Mouse (Mus musculus) CH12.LX (cell line): ENCODE data around the gene Birc7. TPM values are rescaled to one million over a fixed set of nuclear protein-coding genes. Genes with fewer than 3 reads are reported as not detected.

Experiments
- DNase-seq: peaks from one replicate; pipeline ENCODE4 v3.0.0-alpha.2; 2013; ENCODE audit errors: extremely low read depth
- H3K27ac ChIP-seq: 2 replicates; pipeline ENCODE4 v1.5.1; 2012; ENCODE audit warnings: low read depth, mild to moderate bottlenecking, control low read depth, moderate library complexity; ENCODE audit not compliant: insufficient read depth
- H3K27me3 ChIP-seq: replicated peaks from 2 replicates; pipeline ENCODE3; 2012; ENCODE audit warnings: inconsistent platforms
- H3K36me3 ChIP-seq, 2 experiments: replicated peaks in 1 of 2; 2 replicates each; pipeline versions ENCODE3 to v1.6.1; 2012; ENCODE audit warnings: inconsistent platforms in 1 of 2, low read length in 1 of 2, mild to moderate bottlenecking in 1 of 2, mixed read lengths in 1 of 2, moderate library complexity in 1 of 2; ENCODE audit not compliant: control insufficient read depth in 1 of 2, insufficient read depth in 1 of 2
- H3K4me1 ChIP-seq, 2 experiments: 2 replicates each; pipeline ENCODE4 v1.6.1; 2012; ENCODE audit warnings: inconsistent platforms in 1 of 2, moderate library complexity in 1 of 2; ENCODE audit not compliant: insufficient read depth in 2 of 2, control insufficient read depth in 1 of 2
- H3K4me2 ChIP-seq: 2 replicates; pipeline ENCODE4 v1.6.1; 2012; ENCODE audit warnings: low read depth, mild to moderate bottlenecking, control low read depth; ENCODE audit not compliant: poor library complexity, insufficient read depth, severe bottlenecking
- H3K4me3 ChIP-seq, 3 experiments: fragments of 150-350 bp in 1 of 3; sonication (generic) in 1 of 3; replicated peaks in 1 of 3; 2 replicates each; pipeline versions ENCODE3 to v1.5.1; 2011 to 2012; ENCODE audit warnings: low read depth in 2 of 3, low read length in 2 of 3, mild to moderate bottlenecking in 2 of 3, moderate library complexity in 2 of 3, control low read depth in 1 of 3, improper control_type of control experiment in 1 of 3, inconsistent platforms in 1 of 3, mixed read lengths in 1 of 3; ENCODE audit not compliant: poor library complexity in 1 of 3
- H3K79me2 ChIP-seq: replicated peaks from 2 replicates; pipeline ENCODE4 v1.6.1; 2012; ENCODE audit warnings: mild to moderate bottlenecking, moderate library complexity; ENCODE audit not compliant: control insufficient read depth, poor library complexity, insufficient read depth, severe bottlenecking; ENCODE audit errors: extremely low read depth
- H3K9ac ChIP-seq: 2 replicates; pipeline ENCODE4 v1.6.1; 2012; ENCODE audit warnings: low read depth, mild to moderate bottlenecking, control low read depth, moderate library complexity; ENCODE audit not compliant: insufficient read depth
- H3K9me3 ChIP-seq: replicated peaks from 2 replicates; pipeline ENCODE3; 2012; ENCODE audit warnings: low read length, inconsistent platforms, mixed read lengths
- BHLHE40 ChIP-seq: IDR thresholded peaks from 2 replicates; pipeline ENCODE4 v1.6.1; 2011; ENCODE audit warnings: mild to moderate bottlenecking, low read depth, low read length, improper control_type of control experiment
- CTCF ChIP-seq, 2 experiments: IDR thresholded peaks in 1 of 2; conservative IDR thresholded peaks in 1 of 2; 2 replicates each; pipeline ENCODE4 v1.5.1; 2011 to 2012; ENCODE audit warnings: low read depth in 2 of 2, low read length in 2 of 2, improper control_type of control experiment in 1 of 2, inconsistent platforms in 1 of 2, mild to moderate bottlenecking in 1 of 2, moderate library complexity in 1 of 2
- ETS1 ChIP-seq: conservative IDR thresholded peaks from 2 replicates; pipeline ENCODE4 v1.6.1; 2012; ENCODE audit warnings: low read depth, mild to moderate bottlenecking, inconsistent platforms, low read length, improper control_type of control experiment, moderate library complexity
- JUN ChIP-seq: IDR thresholded peaks from 2 replicates; pipeline ENCODE4 v1.6.1; 2011; ENCODE audit warnings: low read depth, mild to moderate bottlenecking, low read length, improper control_type of control experiment, moderate library complexity; ENCODE audit not compliant: insufficient read depth
- JUND ChIP-seq: conservative IDR thresholded peaks from 2 replicates; pipeline ENCODE4 v1.6.1; 2011; ENCODE audit warnings: low read depth, low read length, improper control_type of control experiment
- MAZ ChIP-seq: IDR thresholded peaks from 2 replicates; pipeline ENCODE4 v1.6.1; 2012; ENCODE audit warnings: low read depth, mild to moderate bottlenecking, inconsistent platforms, low read length, improper control_type of control experiment, moderate library complexity
- MEF2A ChIP-seq: IDR thresholded peaks from 2 replicates; pipeline ENCODE4 v1.6.1; 2014; ENCODE audit warnings: low read depth, mild to moderate bottlenecking, inconsistent platforms, low read length, improper control_type of control experiment, borderline replicate concordance
- MXI1 ChIP-seq: IDR thresholded peaks from 2 replicates; pipeline ENCODE4 v1.6.1; 2011; ENCODE audit warnings: mild to moderate bottlenecking, low read depth, low read length, improper control_type of control experiment
- MYC ChIP-seq: IDR thresholded peaks from 2 replicates; pipeline ENCODE4 v1.6.1; 2011; ENCODE audit warnings: low read depth, mild to moderate bottlenecking, improper control_type of control experiment, low read length
- NELFE ChIP-seq: IDR thresholded peaks from 2 replicates; pipeline ENCODE4 v1.6.1; 2011; ENCODE audit warnings: low read depth, low read length, improper control_type of control experiment
- NRF1 ChIP-seq: IDR thresholded peaks from 2 replicates; pipeline ENCODE4 v1.6.1; 2014; ENCODE audit warnings: low read depth, mild to moderate bottlenecking, inconsistent platforms, low read length, improper control_type of control experiment, moderate library complexity
- POLR2A ChIP-seq: IDR thresholded peaks from 2 replicates; pipeline ENCODE4 v1.6.1; 2011; ENCODE audit warnings: low read depth, mild to moderate bottlenecking, improper control_type of control experiment, low read length
- SIN3A ChIP-seq: IDR thresholded peaks from 2 replicates; pipeline ENCODE4 v1.6.1; 2012; ENCODE audit warnings: low read length, improper control_type of control experiment, inconsistent platforms
- SMC3 ChIP-seq: IDR thresholded peaks from 2 replicates; pipeline ENCODE4 v1.6.1; 2011; ENCODE audit warnings: low read depth, low read length, improper control_type of control experiment
- ZC3H11A ChIP-seq: IDR thresholded peaks from 2 replicates; pipeline ENCODE4 v1.6.1; 2012; ENCODE audit warnings: low read depth, mild to moderate bottlenecking, inconsistent platforms, low read length, improper control_type of control experiment
- ZMIZ1 ChIP-seq: IDR thresholded peaks from 2 replicates; pipeline ENCODE4 v1.6.1; 2012; ENCODE audit warnings: low read depth, mild to moderate bottlenecking, inconsistent platforms, low read length, improper control_type of control experiment
- ZNF384 ChIP-seq: IDR thresholded peaks from 2 replicates; pipeline ENCODE4 v1.6.1; 2012; ENCODE audit warnings: low read depth, low read length, improper control_type of control experiment, inconsistent platforms
- dilution Hi-C: fragments of 300-500 bp; cut with MboI; formaldehyde crosslinking; loops from 2 replicates; pipeline ENCODE4 v1.14.3; 2020; ENCODE audit warnings: low sequenced_read_pairs; ENCODE audit not compliant: extremely low pct_unique_long_range_greater_than_20kb, extremely low pct_ligation_motif_present
- in situ Hi-C: fragments of 300-500 bp; cut with MboI; formaldehyde crosslinking; loops from 3 replicates; pipeline ENCODE4 v1.14.3; 2019; ENCODE audit warnings: low sequenced_read_pairs, low pct_ligation_motif_present, low pct_unique_long_range_greater_than_20kb, mixed read lengths
- polyA plus RNA-seq: library from polyadenylated mRNA; unstranded; fragments of >175 nt; gene quantifications from 2 replicates; pipeline ENCODE4 v1.2.1, GENCODE M21; 2012; ENCODE audit warnings: low read depth; ENCODE audit not compliant: insufficient read length
- total RNA-seq, 2 experiments: library from RNA; depleted of rRNA; stranded (reverse); fragments of 300-350 nt in 1 of 2; fragments of >200 nt in 1 of 2; gene quantifications; 2 replicates each; pipeline ENCODE4 v1.2.3; 2012 to 2014

Gene Birc7
- total and polyA plus RNA-seq, 3 experiments: not detected

DNA sequence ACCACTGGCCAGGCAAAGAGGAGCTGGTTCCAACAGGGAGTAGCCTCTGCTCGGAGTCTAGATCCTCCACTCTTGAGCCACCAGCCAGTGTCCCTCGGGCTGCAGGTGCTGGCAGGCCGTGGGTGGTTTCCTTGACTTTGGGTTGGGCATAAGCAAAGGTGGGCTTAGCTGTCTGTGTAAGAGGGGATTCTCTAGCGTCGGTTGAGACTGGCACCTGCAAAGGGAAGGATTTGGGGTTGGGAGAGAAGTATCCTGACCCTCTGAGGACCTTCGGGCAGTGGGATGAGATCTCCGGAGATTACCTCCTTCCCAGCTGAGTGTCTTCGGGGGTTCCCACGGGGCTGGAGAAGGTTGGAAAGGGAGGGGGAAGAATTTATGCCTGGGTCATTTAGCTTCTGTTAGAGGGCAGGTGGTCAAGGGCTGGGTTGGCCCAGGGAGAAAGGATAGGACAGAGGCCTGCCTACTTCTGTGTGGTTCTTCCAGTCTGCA, 36.9 kb upstream of the Birc7 start:
- DNase-seq: no peak
- peaks cover 43% of the 10 kb centered on the region for H3K9me3 ChIP-seq
- no peaks in the 10 kb centered on the region for H3K36me3 ChIP-seq
- no peaks in the 10 kb centered on the region for H3K4me1 ChIP-seq
- TF ChIP-seq ZNF384 (no peak), MAZ (no peak), JUN (no peak), SMC3 (no peak), ZC3H11A (no peak)
- TF ChIP-seq, all 38 proteins: peak for 0
- Histone ChIP-seq H3K79me2 (no peaks in the 10 kb centered on the region), H3K27me3 (peaks cover 40% of the 10 kb centered on the region), H3K4me3 (no peak overlapping the region), H3K27ac (no peak overlapping the region), H3K4me2 (no peak overlapping the region), H3K9ac (no peak overlapping the region)
- in situ Hi-C loops: no loop called here
- dilution Hi-C loops: no loop called here

DNA sequence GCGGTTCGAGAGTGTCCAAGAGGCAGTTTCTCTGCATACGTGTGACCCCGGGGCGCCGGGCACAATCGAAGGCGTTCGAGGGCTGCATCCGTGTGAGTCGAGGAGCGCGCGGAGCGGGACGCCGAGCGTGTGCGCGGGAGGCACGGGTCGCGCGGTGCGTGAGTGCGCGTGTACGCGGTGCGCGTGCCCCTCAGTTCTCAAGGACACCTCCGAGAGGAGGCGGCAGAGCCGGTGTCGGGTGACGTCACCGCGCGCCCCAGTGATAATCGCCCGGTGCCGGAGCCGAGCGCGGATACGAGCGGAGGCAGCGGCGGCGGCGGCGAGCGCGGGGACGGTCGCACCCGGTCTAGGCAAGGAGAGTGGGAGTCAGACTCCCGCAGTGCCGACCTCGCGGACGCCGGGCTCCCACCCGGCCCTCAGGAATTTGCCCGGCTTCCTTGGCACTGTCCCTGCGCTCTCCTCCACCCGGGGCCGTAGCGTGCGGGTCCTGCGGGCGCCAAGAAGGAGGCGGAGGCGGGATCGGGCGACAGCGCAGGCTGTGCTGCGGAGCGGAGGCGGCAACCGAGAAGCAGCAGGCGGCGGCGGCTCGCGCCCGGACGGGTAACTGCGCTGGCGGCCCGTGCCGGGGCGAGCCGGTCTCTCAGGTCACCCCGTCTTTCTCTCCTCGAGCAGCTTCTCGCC, 35.8 kb upstream of the Birc7 start:
- TF ChIP-seq ETS1 (no peak), MYC (no peak), JUND (no peak), NRF1 (no peak), MEF2A (no peak), MXI1 (no peak), BHLHE40 (no peak), ZNF384 (no peak), POLR2A (no peak), ZMIZ1 (no peak), SIN3A (no peak), CTCF (conservative IDR thresholded peaks at IDR 0.05 in 1 of 2, IDR thresholded peaks at IDR 0.05 in 1 of 2; ENCODE audit: low read depth in 2 of 2, low read length in 2 of 2) (no peak), NELFE (no peak), JUN (no peak)
- Histone ChIP-seq H3K79me2 (no peaks in the 10 kb centered on the region), H3K9me3 (peaks cover 43% of the 10 kb centered on the region), H3K4me3 (no peak overlapping the region), H3K4me1 (no peaks in the 10 kb centered on the region), H3K27ac (no peak overlapping the region), H3K9ac (no peak overlapping the region), H3K27me3 (peaks cover 39% of the 10 kb centered on the region), H3K36me3 (no peaks in the 10 kb centered on the region), H3K4me2 (no peak overlapping the region)
- dilution Hi-C loops: no loop called here
- in situ Hi-C loops: no loop called here
- DNase-seq: no peak
